In the genomic region with DNA sequence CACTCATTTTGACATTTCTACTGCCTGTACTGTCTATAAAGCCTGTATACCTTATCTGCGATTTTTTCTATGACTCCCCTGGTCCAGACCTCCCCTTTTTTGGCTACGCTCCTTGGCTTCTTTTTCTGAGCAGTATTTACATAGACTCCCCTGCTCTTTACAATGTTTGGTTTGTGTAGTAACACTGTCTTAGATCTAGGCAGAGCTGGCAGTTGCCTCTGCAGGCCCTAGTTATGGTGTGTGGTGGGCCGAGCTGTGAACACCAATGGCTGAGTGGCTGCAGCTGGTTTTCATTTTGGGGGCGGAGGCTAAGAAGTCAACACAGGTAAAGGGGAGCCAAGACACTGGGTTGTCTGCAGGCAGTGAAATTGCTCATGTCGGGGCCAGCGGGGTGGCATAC, we compare ENCODE assay signal across 31 mouse cellular contexts.
DNase-seq lines count a peak whose midpoint lies in the region; ATAC-seq and TF ChIP-seq lines count a peak whose summit lies in the region.
"Had no signal": no experiment of that assay in that cellular context is flagged by ENCODE, and none has a peak within 500 bp of the region (broad histone marks: within the 10 kb centered on the region; RNA-seq: fewer than 3 reads in every experiment).

No protein-coding gene starts in this region.

- H3K9ac ChIP-seq in kidney, embryonic 16.5 days (replicated peaks; ENCODE audit: low read length) = no peak overlapping the region
- no peak overlapping the region for H3K9ac ChIP-seq in embryonic facial prominence, embryonic 13.5 days
- H3K9ac ChIP-seq in intestine, embryonic 16.5 days (ENCODE audit: low read depth, low read length) = no peak overlapping the region
- H3K9ac ChIP-seq in stomach, embryonic 14.5 days (replicated peaks; ENCODE audit: low read depth, low read length) = no peak overlapping the region
- H3K9ac ChIP-seq: heart, embryonic 12.5 days; hindbrain, embryonic 14.5 days; liver, embryonic 14.5 days; midbrain, embryonic 13.5 days; neural tube, embryonic 13.5 days had no signal

- no peaks in the 10 kb centered on the region for H3K4me1 ChIP-seq in kidney, embryonic 16.5 days (ENCODE audit: insufficient read depth, low read length)
- H3K4me1 ChIP-seq in kidney, adult 2 months (ENCODE audit: control insufficient read depth, insufficient read depth, low read length) = no peaks in the 10 kb centered on the region
- peaks cover 9% of the 10 kb centered on the region; the same call in 1 of the 2 replicates for H3K4me1 ChIP-seq in embryonic facial prominence, embryonic 13.5 days
- H3K4me1 ChIP-seq in intestine, embryonic 16.5 days (ENCODE audit: control insufficient read depth, insufficient read depth, low read length) = no peaks in the 10 kb centered on the region
- H3K4me1 ChIP-seq in stomach, embryonic 14.5 days (ENCODE audit: control insufficient read depth, insufficient read depth, low read length) = no peaks in the 10 kb centered on the region
- H3K4me1 ChIP-seq: heart, embryonic 12.5 days; megakaryocyte, embryonic 14.5 days; midbrain, embryonic 13.5 days; neural tube, embryonic 13.5 days had no signal

- peak; percentile 39; the same call in 1 of the 2 replicates for ATAC-seq in kidney, embryonic 16.5 days (ENCODE audit: low FRiP score, low TSS enrichment)
- ATAC-seq in embryonic facial prominence, embryonic 13.5 days (ENCODE audit: insufficient number of reproducible peaks, insufficient read depth, low FRiP score, low TSS enrichment, low read depth) = peak; percentile 69
- peak; percentile 70 for ATAC-seq in intestine, embryonic 16.5 days
- ATAC-seq in stomach, embryonic 14.5 days (ENCODE audit: insufficient number of reproducible peaks, insufficient read depth, low FRiP score, low read depth) = 0 out of 2 replicates have a peak, but pooled peaks have one; percentile 37
- ATAC-seq: CD4-positive, CD25-positive, alpha-beta regulatory T cell, adult 4 months; forebrain, embryonic 16.5 days; midbrain, embryonic 13.5 days had no signal

- 66% methylated on average over 6 of the region's 6 CpGs for WGBS in kidney, embryonic 16.5 days
- WGBS in kidney, adult 2 months = 76% methylated on average over 6 of the region's 6 CpGs
- 58% methylated on average over 6 of the region's 6 CpGs for WGBS in embryonic facial prominence, embryonic 13.5 days
- WGBS in intestine, embryonic 16.5 days = 60% methylated on average over 6 of the region's 6 CpGs
- WGBS in stomach, embryonic 14.5 days = 57% methylated on average over 6 of the region's 6 CpGs

- H3K4me2 ChIP-seq in kidney, embryonic 16.5 days (replicated peaks; ENCODE audit: low read depth, low read length) = no peak overlapping the region
- no peak overlapping the region for H3K4me2 ChIP-seq in embryonic facial prominence, embryonic 13.5 days
- no peak overlapping the region for H3K4me2 ChIP-seq in intestine, embryonic 16.5 days (ENCODE audit: low read depth, low read length)
- no peak overlapping the region for H3K4me2 ChIP-seq in stomach, embryonic 14.5 days (replicated peaks; ENCODE audit: low read depth, low read length)
- H3K4me2 ChIP-seq: heart, embryonic 12.5 days; hindbrain, embryonic 14.5 days; midbrain, embryonic 13.5 days; neural tube, embryonic 13.5 days had no signal

- TF ChIP-seq POLR2A in kidney, adult 2 months (IDR thresholded peaks at IDR 0.05; ENCODE audit: low read depth, low read length) = no peak

- H3K9me3 ChIP-seq in kidney, embryonic 16.5 days (ENCODE audit: low read length) = no peaks in the 10 kb centered on the region
- no peaks in the 10 kb centered on the region for H3K9me3 ChIP-seq in embryonic facial prominence, embryonic 13.5 days
- no peaks in the 10 kb centered on the region for H3K9me3 ChIP-seq in intestine, embryonic 16.5 days (ENCODE audit: control insufficient read depth, low read length)
- H3K9me3 ChIP-seq in stomach, embryonic 14.5 days (ENCODE audit: control insufficient read depth, low read depth, low read length) = no peaks in the 10 kb centered on the region
- H3K9me3 ChIP-seq: heart, embryonic 12.5 days; megakaryocyte, embryonic 14.5 days; midbrain, embryonic 13.5 days; neural tube, embryonic 13.5 days had no signal

- DNase-seq in kidney, adult 2 months = no peak
- no peak for DNase-seq in MN1 (ENCODE audit: low spot score)
- no peak for DNase-seq in retina, postnatal 1 day
- no peak for DNase-seq in urinary bladder, postnatal 36 days (ENCODE audit: low spot score in 2 of 2)
- DNase-seq: adrenal gland, postnatal 25 days; cerebellum, adult 11-12 months; cerebellum, adult 9-11 months; gastrocnemius, adult 2 months; gastrocnemius, postnatal 36 days; heart, adult 18-20 months; kidney, adult 11 months; kidney, postnatal 10 days; liver; lung, adult 2 months; lung, postnatal 4 days; right cerebral cortex, postnatal 14 days; thymus, adult 2 months; thymus, postnatal 4 days had no signal

- H3K27ac ChIP-seq in kidney, embryonic 16.5 days (ENCODE audit: low read length) = no peak overlapping the region
- no peak overlapping the region for H3K27ac ChIP-seq in kidney, adult 2 months (ENCODE audit: insufficient read depth, low read depth, low read length)
- peak overlapping the region; percentile 22; the same call in 1 of the 2 replicates for H3K27ac ChIP-seq in embryonic facial prominence, embryonic 13.5 days
- H3K27ac ChIP-seq in intestine, embryonic 16.5 days (ENCODE audit: low read length) = no peak overlapping the region
- H3K27ac ChIP-seq in stomach, embryonic 14.5 days (ENCODE audit: low read length) = 0 out of 2 replicates have a peak overlapping the region, but pooled peaks have one; percentile 11
- H3K27ac ChIP-seq: gastrocnemius, adult 2 months; hindbrain, embryonic 14.5 days; liver, embryonic 14.5 days; midbrain, embryonic 13.5 days; neural tube, embryonic 13.5 days had no signal

- no peak overlapping the region for H3K4me3 ChIP-seq in kidney, embryonic 16.5 days (ENCODE audit: low read length)
- H3K4me3 ChIP-seq in kidney, adult 2 months (ENCODE audit: insufficient read depth, low read depth, low read length) = no peak overlapping the region
- H3K4me3 ChIP-seq in embryonic facial prominence, embryonic 13.5 days = no peak overlapping the region
- H3K4me3 ChIP-seq in intestine, embryonic 16.5 days (ENCODE audit: low read length) = no peak overlapping the region
- H3K4me3 ChIP-seq in stomach, embryonic 14.5 days (ENCODE audit: low read depth, low read length) = no peak overlapping the region
- H3K4me3 ChIP-seq: erythroblast, embryonic 14.5 days; gastrocnemius, adult 2 months; heart, embryonic 12.5 days; megakaryocyte, embryonic 14.5 days; midbrain, embryonic 13.5 days; neural tube, embryonic 13.5 days had no signal

- H3K36me3 ChIP-seq in kidney, embryonic 16.5 days (ENCODE audit: insufficient read depth, low read length) = no peaks in the 10 kb centered on the region
- no peaks in the 10 kb centered on the region for H3K36me3 ChIP-seq in kidney, adult 2 months (ENCODE audit: control insufficient read depth, insufficient read depth, low read length)
- no peaks in the 10 kb centered on the region for H3K36me3 ChIP-seq in embryonic facial prominence, embryonic 13.5 days
- H3K36me3 ChIP-seq in intestine, embryonic 16.5 days (ENCODE audit: control insufficient read depth, insufficient read depth, low read length) = no peaks in the 10 kb centered on the region
- H3K36me3 ChIP-seq in stomach, embryonic 14.5 days (ENCODE audit: control insufficient read depth, insufficient read depth, low read length) = no peaks in the 10 kb centered on the region
- H3K36me3 ChIP-seq: heart, embryonic 12.5 days; midbrain, embryonic 13.5 days; neural tube, embryonic 13.5 days had no signal

- no peak for TF ChIP-seq CTCF in kidney, adult 2 months (conservative IDR thresholded peaks at IDR 0.05; ENCODE audit: insufficient read depth, insufficient read length, low read depth, low read length)

- H3K27me3 ChIP-seq in kidney, embryonic 16.5 days (ENCODE audit: insufficient read depth, low read length) = no peaks in the 10 kb centered on the region
- no peaks in the 10 kb centered on the region for H3K27me3 ChIP-seq in kidney, adult 2 months (replicated peaks; ENCODE audit: control insufficient read depth, insufficient read depth, low read length)
- H3K27me3 ChIP-seq in embryonic facial prominence, embryonic 13.5 days = no peaks in the 10 kb centered on the region
- H3K27me3 ChIP-seq in intestine, embryonic 16.5 days (replicated peaks; ENCODE audit: control insufficient read depth, insufficient read depth, low read length) = no peaks in the 10 kb centered on the region
- no peaks in the 10 kb centered on the region for H3K27me3 ChIP-seq in stomach, embryonic 14.5 days (ENCODE audit: control insufficient read depth, insufficient read depth, low read length)
- H3K27me3 ChIP-seq: heart, embryonic 12.5 days; megakaryocyte, embryonic 14.5 days; midbrain, embryonic 13.5 days; neural tube, embryonic 13.5 days had no signal

Comparison
In these comparisons a context has a peak if more than half of its experiments do, and no peak if none do; other contexts are left out.
1. H3K27ac ChIP-seq: peak in embryonic facial prominence, embryonic 13.5 days (single experiment) and stomach, embryonic 14.5 days (single experiment); none in kidney, embryonic 16.5 days (single experiment), kidney, adult 2 months (single experiment) and intestine, embryonic 16.5 days (single experiment).
2. Peak in every context shown above with its lines, with median percentiles within 50 percentile points of each other: ATAC-seq.